Mouse (Mus musculus): ENCODE data around the gene Fancc.
A peak's percentile ranks its signal among the peaks of the same experiment; 100 is the strongest.
"Not testable (repeated sequence)": the region's sequence is repeated elsewhere in the genome, so short reads cannot be mapped to it uniquely, and the experiment has no call there.

Gene Fancc

DNA sequence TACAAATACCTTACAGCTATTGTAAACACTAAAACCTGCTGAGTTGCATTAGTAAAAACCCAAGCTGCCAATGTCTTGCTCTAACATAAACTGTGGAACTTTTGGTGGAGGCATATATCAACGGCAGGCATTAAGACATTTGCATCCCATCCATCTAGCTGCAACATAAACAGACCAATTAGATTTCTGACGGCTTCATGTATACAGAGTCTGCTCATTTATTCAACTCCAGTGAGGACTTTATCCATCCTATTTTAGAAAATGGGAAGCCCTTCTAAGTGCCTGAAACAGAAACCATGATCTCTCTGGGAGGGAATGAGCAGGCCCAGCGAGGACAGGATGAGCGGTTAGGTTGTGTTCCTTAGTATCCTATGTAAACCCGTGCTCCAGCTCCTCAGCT is 18.5 kb upstream of the Fancc start:
- no peak for DNase-seq (ENCODE audit: low read depth, low spot score)

DNA sequence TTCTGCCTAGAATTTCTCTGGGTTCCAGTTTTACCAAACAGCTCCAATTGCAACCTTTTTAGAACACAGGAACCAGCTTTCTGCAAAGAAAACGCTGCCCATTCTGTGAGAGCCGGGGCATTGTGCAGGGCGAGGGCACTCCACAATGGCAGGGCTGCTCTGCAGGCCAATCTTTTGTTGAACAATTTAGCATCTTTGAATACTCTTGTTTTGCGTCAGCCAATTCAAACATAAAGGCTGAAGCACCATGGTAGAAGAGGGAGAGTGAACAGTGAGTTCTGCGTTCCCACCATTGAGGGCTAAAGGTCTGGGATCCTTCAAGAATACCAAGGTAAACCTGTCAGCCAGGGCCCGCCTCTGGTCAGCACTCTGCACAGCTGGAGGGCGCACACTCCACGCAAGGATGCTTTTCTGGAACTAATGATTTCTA is 17.9 kb upstream of the Fancc start:
- no peak for DNase-seq (ENCODE audit: low read depth, low spot score)

DNA sequence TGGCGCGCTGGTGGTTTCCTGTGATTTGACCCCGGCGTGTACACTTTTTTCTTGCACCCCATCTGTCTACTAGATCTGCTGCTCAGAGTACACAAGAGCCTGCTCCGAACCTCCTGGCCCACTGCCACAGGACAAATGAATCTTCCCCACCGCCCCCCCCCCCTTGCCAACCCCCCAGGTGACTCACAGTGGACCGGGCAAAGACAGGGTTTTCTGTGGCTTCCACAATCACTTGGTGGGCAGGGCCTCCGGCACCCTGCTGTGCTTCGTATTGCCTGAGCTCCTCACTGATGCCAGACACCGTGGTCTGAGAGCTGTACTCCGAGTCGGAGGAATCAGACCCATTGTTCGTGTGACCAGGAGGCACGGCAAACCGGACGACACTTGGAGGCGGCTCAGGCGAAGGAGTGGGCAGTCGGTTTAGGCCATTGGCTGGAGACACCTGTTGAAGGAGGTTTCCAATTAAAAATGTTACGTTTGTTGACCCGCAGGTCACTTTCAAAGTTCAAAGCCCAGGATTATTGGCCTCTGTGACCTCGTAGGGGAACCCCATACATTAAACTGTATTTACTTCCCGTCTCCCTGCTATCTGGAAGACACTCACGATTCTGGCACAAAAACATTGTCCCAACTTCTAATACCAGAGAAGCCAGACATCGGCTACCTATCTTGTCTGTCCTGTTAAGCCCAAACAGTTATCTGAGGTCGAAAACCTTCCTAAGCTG is 16.5 kb upstream of the Fancc start:
- no peak for DNase-seq (ENCODE audit: low read depth, low spot score)

DNA sequence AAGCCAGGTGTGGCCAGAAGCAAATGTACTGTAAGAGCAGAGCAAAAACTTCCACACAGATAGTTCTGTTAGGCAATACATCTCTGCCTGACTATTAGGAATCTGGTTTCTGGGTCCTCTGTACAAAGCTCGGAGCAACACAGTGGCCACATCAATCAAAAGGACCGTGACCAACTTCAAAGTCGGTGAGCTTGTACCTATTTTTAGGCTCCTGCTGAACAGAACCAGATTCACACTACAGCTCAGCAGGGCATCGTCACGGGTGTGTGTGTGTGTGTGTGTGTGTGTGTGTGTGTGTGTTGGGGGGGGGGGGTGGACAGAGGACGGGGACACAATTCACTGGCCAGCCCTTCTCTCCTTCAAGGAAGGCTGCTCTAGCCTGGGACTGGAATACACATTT is 15.3 kb upstream of the Fancc start:
- no peak for DNase-seq (ENCODE audit: low read depth, low spot score)

DNA sequence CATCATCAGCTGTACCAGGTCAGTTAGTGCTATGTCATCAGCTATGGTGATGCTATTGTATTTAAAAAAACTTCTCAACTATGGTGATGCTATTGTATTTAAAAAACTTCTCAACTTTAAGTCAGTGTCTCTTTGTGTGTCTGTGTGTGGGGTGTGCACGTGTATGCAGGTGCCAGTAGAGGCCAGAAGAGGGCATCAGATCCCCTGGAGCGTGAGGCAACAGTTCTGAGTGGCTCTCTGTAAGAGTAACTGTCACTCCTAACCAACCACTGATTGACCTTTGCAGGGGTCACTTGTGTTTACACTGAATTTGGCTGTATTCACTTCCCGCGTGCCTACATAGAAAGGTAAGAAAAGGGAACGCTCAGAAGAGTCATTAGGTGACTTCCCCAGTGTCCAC is 10.7 kb upstream of the Fancc start:
- DNase-seq (ENCODE audit: low read depth, low spot score), result no peak

DNA sequence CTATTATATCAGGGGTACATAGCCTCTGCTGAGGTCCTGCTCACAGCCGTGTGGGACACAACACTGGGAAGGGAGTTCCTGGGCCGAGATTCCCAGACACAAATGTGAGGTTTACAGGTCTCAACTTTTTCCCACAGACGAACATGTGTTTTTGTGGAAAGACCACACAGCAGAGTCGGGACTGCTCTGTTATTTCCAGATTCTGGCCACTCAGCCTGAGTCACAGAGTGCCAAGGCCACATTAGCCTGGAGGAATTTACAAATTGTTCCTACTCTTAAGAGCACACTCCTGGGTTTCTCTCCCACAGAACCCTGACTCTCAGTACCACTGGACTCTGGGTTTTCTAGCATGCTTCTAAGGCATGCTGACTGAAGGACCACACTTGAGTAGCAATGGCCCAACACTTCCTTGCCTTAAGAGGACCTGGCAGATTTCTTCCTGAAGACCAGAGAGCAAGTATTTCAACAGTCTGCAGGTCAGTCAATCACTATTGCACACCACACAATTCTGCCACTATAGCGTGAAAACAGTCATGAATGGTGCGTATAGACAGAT is 10.0 kb upstream of the Fancc start:
- DNase-seq (ENCODE audit: low read depth, low spot score), result no peak

DNA sequence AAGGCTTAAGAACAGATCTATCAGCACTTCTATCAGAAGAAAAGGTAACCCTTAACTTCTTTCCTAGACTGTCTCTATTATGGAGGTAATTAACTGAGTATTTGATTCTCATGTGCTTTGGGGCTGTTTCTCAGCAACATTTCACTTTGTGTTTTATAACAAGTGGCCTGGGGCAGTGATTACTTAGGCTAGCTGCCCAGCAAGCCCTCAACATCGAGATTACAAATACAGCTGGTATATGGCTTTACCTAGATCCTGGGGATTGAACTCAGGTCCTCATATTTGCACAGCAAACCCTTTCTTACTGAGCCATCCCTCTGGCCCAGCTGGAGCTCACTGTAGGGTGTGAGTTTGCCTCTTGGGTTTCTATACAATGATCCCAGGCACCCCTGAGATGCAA is 9.3 kb upstream of the Fancc start:
- no peak for DNase-seq (ENCODE audit: low read depth, low spot score)

DNA sequence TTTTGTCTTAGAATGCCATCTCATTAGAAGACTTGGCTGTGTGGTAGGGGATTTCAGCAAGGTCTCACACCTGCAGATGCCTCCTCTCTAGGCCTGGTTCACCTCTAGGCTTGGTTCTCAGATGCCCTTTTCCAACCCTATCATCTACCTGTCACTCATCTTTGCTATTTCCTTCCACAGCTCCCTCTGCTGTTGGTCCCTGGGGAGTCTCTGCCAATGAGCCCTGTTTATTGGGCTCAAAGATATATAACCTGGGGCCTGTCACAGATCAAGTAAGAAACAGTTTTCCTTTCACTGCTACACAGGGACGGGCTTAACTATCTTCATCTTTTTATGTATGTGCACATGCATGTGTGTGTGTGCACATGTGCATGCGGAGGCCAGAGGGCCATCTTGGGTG is 5.3 kb upstream of the Fancc start:
- DNase-seq (ENCODE audit: low read depth, low spot score), result no peak

DNA sequence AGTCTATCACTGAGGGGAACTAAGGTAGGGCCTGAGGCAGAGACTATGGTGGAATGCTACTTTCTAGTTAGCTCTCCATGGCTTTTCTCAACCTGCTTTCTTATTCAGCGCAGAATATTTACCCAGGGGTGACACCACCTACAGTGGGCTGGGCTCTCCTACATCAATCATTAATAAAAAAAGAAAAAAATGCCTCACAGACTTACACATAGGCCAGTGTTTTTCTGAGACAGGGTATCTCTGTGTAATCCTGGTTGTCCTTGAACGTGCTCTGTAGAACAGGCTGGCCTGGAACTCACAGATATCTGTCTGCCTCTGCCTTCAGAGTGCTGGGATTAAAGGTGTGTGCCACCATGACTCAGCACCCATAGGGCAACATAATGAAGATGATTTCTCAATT is 2.4 kb upstream of the Fancc start:
- no peak for DNase-seq (ENCODE audit: low read depth, low spot score)

DNA sequence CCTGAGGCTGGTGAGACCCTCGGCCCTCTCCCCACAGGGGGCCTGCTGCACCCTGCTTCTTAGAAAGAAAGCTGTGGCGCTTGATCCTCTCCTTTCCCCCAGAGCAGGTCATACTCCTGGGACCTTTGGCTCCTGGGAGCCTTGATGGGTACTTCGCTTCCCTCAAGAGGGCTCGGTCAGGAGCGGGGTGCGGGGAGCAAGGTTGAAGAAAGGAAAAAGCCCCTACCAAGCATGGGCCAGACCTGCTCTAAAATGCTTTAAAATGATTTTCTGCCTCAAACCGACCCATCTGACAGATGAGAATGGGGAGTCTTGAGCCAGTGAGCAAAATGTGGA is 9.4 kb downstream of the Fancc start:
- DNase-seq (ENCODE audit: low read depth, low spot score), result no peak

DNA sequence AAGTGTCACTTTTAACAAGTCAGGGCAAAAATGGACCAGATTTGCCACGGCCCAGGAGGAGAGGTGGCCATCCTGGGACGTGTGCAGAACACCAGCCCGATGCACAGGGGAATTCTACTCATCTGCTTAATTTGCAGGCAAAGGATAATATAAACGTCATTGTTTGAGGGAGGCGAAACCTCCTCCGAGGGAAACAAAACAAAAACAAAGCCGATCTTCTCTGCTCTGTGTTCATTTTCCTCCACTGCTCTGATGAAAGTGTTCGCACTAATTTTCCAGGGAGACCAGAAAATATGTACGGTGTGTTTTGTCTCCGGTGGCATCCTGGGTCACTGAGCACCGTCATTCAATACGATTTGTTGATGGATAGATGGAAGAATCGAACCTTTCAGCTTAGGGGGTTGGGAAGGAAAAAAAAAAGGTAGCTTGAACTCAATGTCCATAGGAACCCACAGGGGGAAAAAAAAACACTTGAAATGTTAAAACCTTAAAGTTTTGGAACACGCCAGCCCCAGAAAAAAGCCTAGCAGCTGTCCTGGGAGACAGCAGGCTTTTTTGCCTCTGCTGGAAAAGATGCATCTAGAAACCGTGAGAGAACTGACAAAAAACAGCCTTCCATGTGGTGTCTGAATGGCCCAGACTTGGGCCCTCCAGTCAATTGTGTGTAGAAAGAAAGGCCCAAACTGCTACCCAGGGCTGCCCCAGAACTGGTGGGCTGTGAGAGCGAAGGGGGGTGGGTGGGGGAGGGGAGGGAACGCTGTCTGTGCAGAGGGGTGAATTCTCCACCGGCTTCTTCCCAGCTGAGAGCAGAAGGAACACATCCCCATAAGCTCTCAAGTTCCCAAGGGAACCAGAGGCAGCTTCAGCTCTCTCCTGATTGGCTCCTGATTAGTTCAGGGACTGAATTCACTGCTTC is 10.0 kb downstream of the Fancc start:
- DNase-seq (ENCODE audit: low read depth, low spot score), result no peak

DNA sequence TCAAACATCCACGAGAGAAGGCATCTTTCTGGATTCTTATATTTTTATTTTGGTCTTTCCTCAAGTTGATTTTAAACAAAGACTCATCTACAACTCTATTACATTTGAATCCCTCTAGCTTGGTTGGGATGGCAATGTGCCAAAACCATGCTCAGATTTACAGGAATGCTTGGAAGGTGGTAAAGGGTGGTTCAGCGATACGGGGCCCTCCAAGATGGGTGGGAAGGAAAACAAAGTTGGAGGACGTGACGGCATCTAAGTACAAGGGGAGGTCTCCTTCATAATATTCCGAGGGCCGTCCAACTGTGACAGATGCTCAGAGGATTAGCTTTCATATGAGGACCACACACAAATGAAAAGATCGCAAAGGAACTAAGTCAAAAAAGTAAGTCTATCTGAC is 21.7 kb downstream of the Fancc start:
- no peak for DNase-seq (ENCODE audit: low read depth, low spot score)

DNA sequence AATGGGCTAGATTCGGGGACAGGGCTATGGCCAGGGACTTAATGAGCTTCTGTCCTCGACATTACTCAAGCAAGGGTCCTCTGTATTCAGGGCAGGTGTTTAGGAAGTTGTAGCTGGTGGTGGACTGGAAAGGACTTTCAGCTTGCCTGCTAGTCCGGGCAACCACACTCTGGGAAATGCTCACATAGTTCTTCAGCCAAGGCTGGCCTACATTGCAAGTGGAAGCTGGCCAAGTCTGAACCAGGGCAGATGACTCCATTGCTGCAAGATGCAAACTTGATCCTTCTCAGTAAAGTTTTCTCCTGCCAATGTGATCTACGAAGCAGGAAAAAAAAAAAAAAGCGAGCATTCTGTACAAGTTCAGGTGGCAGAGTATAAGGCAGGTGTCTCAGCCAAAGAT is 44.2 kb downstream of the Fancc start:
- no peak for DNase-seq (ENCODE audit: low read depth, low spot score)

DNA sequence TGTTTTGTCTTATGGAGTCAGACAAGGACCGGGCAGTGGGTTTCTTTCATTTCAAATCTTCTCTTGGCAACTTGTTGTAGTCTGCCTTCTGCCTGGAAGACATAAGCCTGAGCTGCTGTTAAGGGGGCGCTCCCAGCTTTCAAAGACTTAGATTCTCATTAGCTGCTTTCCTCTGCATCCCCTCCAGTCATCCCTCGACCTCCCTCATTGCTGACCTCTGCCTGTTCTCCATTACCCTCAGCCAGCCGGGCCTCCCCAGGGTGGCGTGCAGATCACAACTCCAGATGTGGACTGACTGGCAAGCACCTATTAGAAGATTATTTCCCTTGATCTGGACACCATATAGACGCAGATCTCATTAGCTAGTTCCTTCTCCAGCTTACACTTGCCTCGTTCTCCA is 45.9 kb downstream of the Fancc start:
- DNase-seq (ENCODE audit: low read depth, low spot score), result no peak

DNA sequence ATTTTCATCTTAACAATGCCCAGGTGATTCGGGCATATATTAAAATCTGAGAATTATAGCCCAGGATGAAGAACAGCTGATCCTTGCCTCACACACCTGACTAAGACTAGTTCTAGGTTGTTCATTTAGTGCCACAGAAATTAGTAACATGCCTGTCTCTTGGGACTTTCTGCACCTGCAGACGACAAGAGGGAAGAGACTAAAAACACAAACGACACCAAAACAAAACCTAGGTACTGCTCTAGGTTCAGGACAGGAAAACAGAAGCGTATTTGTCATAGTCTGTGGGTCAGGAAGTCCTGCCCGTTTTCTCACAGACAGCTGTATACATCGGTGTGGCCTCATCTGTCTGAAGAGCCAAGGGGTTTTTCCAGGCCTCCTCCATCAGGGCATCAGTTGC is 51.7 kb downstream of the Fancc start:
- no peak for DNase-seq (ENCODE audit: low read depth, low spot score)

DNA sequence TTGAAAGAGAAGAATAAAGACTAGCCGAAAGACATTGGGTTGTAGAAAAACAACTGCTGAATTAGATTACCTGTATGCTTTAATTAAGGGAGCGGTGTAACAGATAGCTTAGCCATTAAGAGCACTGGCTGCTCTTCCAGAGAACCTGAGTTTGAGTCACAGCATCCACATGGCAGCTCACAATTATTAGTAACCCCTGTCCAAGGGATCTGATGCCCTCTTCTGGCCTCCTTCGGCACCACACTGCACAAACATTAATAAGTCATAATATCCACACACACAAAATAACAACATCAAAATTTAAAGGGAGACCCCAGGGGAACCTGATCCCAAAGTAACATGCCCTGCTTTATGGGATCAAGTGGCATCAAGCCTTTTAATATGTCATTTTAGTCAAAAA is 64.3 kb downstream of the Fancc start:
- no peak for DNase-seq (ENCODE audit: low read depth, low spot score)

DNA sequence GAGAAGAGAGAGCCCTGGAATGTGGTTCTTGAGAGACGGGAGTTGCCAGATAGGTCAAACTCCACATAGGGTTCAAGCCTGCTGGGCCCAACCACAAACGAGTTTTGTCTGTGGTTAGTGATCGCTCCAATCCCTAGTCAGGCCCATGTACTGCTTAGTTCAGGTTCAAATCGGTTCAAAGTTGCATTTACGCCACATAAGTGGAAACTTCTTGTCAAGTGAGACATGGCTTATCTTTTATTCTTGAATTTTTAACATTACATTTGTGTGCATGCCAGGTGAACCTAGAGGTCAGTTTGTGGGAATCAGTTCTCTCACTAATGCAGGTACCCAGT is 65.3 kb downstream of the Fancc start:
- DNase-seq (ENCODE audit: low read depth, low spot score), result no peak

DNA sequence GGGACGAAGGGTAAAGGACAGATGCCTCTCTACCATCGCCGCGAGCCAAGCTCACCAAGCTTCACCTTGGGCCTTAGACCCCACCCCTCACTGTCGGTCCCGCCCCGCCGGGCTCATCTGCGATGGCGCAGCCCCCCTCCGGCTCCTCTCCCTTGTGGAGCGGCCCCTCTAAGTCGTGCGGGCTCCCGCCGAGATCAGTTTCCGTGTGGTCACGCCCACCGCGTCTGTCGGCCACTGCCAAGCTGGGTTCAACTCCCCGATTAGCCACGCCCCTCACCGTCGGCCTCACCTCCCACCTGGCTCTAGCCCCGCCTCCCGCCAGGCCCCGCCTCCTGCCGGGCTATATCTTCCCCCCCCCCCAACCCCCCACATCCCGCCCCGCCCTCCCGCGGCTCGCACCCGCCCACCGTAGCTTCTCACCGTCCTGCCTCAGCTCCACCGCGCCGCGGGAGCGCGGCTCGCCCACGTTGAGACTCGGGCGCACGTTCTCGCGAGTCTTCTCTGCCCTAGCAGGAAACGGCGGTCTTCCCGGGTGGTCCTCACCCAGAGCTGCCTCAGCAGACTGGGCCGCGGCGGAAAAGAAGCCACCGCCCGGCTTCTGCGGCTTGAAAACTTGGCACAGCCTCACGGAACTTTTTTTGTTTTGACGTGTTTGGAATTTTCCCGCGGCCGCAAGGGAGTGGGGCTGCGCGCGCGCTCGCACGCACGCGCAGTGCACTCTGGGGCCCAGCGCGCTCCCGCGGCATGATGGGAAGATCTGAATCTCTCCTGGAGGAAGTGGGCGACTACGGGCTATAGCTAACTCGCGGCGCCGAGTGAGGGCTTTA is 65.8 kb downstream of the Fancc start:
- peak; percentile 97 for DNase-seq (ENCODE audit: low read depth, low spot score)

DNA sequence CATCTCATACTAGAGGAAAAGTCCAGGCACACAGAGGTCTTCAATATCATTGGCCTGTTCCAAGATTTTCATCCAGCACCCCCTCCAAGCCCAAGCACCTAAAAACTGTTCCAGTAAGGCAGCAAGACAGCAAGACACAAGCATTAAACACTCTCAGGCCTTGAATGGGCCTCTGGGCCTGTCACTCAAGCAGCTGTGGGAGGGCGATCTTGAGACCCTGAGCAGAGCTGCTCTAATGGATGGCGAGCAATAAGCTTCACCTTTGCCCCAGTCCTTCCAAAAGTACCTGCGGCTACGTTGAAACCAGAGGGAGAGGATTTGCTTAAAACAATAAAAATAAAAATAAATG is 66.4 kb downstream of the Fancc start:
- DNase-seq (ENCODE audit: low read depth, low spot score), result no peak

DNA sequence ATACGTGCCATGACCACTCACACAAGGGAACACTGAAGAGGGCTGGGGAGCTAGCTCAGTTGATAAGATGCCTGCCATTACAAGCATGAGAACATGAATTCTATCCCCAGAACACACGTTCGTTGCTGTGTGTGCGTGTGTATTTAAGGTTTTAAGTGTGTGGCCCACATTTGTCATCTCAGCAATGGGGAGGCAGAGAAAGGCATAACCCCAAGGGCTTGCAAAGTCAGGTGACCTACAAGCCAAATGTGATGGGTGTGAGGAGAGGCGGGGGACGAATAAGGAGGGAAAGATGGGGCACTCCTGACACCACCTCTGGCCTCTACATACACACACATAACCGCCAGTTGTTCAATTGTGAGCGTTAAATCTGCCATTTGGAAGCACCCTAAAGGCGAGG is 66.9 kb downstream of the Fancc start:
- no peak for DNase-seq (ENCODE audit: low read depth, low spot score)

DNA sequence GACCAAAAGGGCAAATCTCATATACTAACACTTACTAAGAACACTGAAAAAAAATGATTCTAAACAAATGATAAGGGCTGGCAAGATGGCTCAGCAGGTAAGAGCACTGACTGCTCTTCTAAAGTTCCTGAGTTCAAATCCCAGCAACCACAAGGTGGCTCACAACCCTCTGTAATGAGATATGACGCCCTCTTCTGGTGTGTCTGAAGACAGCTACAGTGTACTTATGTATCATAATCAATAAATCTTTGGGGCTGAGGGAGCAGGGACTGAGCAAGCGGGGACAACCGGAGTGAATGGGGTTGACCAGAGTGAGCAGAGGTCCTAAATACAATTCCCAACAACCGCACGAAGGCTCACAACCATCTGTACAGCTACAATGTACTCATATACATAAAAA is 68.9 kb downstream of the Fancc start:
- not testable (repeated sequence) for DNase-seq (ENCODE audit: low read depth, low spot score)

DNA sequence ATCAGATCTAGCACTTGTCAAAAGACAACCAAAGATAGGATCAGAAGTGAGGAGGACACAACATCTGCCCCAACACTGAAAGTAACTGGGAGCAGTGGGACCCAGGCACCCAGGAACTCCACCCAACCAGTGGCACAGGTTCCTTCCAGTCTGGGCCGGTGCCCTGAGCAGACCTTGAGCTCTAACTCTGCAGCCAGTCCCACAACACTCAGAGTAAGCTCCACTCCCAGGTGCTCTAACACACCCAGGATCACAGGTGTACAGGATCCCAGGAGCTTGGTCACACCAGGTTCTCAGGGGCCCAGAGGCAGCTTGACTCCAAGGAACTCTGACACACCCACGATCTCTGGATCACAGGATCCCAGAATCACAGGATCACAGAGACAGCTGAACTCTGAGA is 74.0 kb downstream of the Fancc start:
- no peak for DNase-seq (ENCODE audit: low read depth, low spot score)

All from WW6 (cell line).